ENCODE assay signal across 10 mouse cellular contexts in genomic region chr7:116230811-116231609, GRCm38 (mm10).
DNase-seq lines count a peak whose midpoint lies in the region; ATAC-seq lines count a peak whose summit lies in the region.
"Had no signal": no experiment of that assay in that cellular context is flagged by ENCODE, and none has a peak within 500 bp of the region (broad histone marks: within the 10 kb centered on the region; RNA-seq: fewer than 3 reads in every experiment).

No protein-coding gene starts in this region.

- WGBS in heart, embryonic 14.5 days, result 40% methylated on average over 11 of the region's 11 CpGs
- WGBS in stomach, embryonic 15.5 days, result 54% methylated on average over 11 of the region's 11 CpGs

- no peak for ATAC-seq in heart, embryonic 14.5 days (ENCODE audit: insufficient number of reproducible peaks, insufficient read depth, low FRiP score, low read depth)
- peak; percentile 88 for ATAC-seq in inflammation-experienced regulatory T-cells, adult 6 months
- peak; percentile 52; the same call in 1 of the 2 replicates for ATAC-seq in stomach, embryonic 15.5 days (ENCODE audit: insufficient read depth, low FRiP score, low read depth)

- H3K9ac ChIP-seq in heart, embryonic 14.5 days (ENCODE audit: low read length), result no peak overlapping the region
- no peak overlapping the region for H3K9ac ChIP-seq in stomach, embryonic 15.5 days
- H3K9ac ChIP-seq: neural tube, embryonic 15.5 days had no signal

- H3K4me3 ChIP-seq in heart, embryonic 14.5 days (ENCODE audit: control insufficient read depth in 1 of 2, insufficient read depth in 1 of 2, low read depth in 1 of 2, low read length in 2 of 2), result no peak overlapping the region
- no peak overlapping the region for H3K4me3 ChIP-seq in stomach, embryonic 15.5 days (replicated peaks)
- H3K4me3 ChIP-seq: gastrocnemius, adult 2 months; neural tube, embryonic 15.5 days had no signal

- H3K36me3 ChIP-seq in heart, embryonic 14.5 days (ENCODE audit: control insufficient read depth, insufficient read depth, low read length), result no peaks in the 10 kb centered on the region
- no peaks in the 10 kb centered on the region for H3K36me3 ChIP-seq in stomach, embryonic 15.5 days
- H3K36me3 ChIP-seq: neural tube, embryonic 15.5 days had no signal

- peak overlapping the region; percentile 4; the same call in 1 of the 2 replicates for H3K4me2 ChIP-seq in heart, embryonic 14.5 days (ENCODE audit: low read length)
- no peak overlapping the region for H3K4me2 ChIP-seq in stomach, embryonic 15.5 days
- H3K4me2 ChIP-seq: neural tube, embryonic 15.5 days had no signal

- H3K27ac ChIP-seq in heart, embryonic 14.5 days (replicated peaks in 1 of 2; ENCODE audit: control insufficient read depth in 1 of 2, insufficient read depth in 1 of 2, low read depth in 2 of 2, low read length in 2 of 2), result peak overlapping the region; percentile 21 to 63
- H3K27ac ChIP-seq in stomach, embryonic 15.5 days, result peak overlapping the region; percentile 68
- H3K27ac ChIP-seq: gastrocnemius, adult 2 months; neural tube, embryonic 15.5 days had no signal

- DNase-seq in heart, adult 18-20 months, result no peak
- DNase-seq in CD8-positive naive resting alpha-beta T cell, adult 2 months (ENCODE audit: low read depth in 2 of 2, low spot score in 2 of 2), result peak; percentile 24 to 36
- no peak for DNase-seq in layer of hippocampus, postnatal 25 days (ENCODE audit: extremely low spot score in 1 of 2, low spot score in 1 of 2)
- DNase-seq in layer of hippocampus, adult 9-10 months (ENCODE audit: low spot score), result no peak
- DNase-seq in right cerebral cortex, postnatal 25 days, result no peak
- DNase-seq: gastrocnemius, adult 2 months had no signal

- H3K4me1 ChIP-seq in heart, embryonic 14.5 days (ENCODE audit: control insufficient read depth in 2 of 2, insufficient read depth in 2 of 2, low read length in 2 of 2), result peaks cover 55 to 78% of the 10 kb centered on the region in 2 experiments
- H3K4me1 ChIP-seq in stomach, embryonic 15.5 days, result peaks cover 12% of the 10 kb centered on the region; the same call in 1 of the 2 replicates

- no peaks in the 10 kb centered on the region for H3K27me3 ChIP-seq in heart, embryonic 14.5 days (ENCODE audit: control insufficient read depth, insufficient read depth, low read length)
- H3K27me3 ChIP-seq in stomach, embryonic 15.5 days (replicated peaks), result no peaks in the 10 kb centered on the region

- no peaks in the 10 kb centered on the region for H3K9me3 ChIP-seq in heart, embryonic 14.5 days (ENCODE audit: control insufficient read depth, low read length)
- H3K9me3 ChIP-seq in stomach, embryonic 15.5 days, result no peaks in the 10 kb centered on the region
- H3K9me3 ChIP-seq: neural tube, embryonic 15.5 days had no signal

Comparison
In these comparisons a context has a peak if more than half of its experiments do, and no peak if none do; other contexts are left out.
1. DNase-seq: peak in CD8-positive naive resting alpha-beta T cell, adult 2 months (2 of 2); none in heart, adult 18-20 months (0 of 2), layer of hippocampus, postnatal 25 days (0 of 2), layer of hippocampus, adult 9-10 months (single experiment) and right cerebral cortex, postnatal 25 days (single experiment).